Mouse (Mus musculus) retina, adult 2 months (tissue): ENCODE results near the gene 4930404N11Rik.

Source experiments
- DNase-seq: peaks from one replicate; pipeline ENCODE4 v3.0.0-alpha.2; 2012; ENCODE audit warnings: low read depth, low spot score

Gene 4930404N11Rik

GRCm38 (mm10) chr10:81354738-81355477 lies 10.7 kb downstream of the 4930404N11Rik start:
- no peak for DNase-seq

GRCm38 (mm10) chr10:81351678-81352291 lies 13.8 kb downstream of the 4930404N11Rik start:
- DNase-seq = no peak

DNA sequence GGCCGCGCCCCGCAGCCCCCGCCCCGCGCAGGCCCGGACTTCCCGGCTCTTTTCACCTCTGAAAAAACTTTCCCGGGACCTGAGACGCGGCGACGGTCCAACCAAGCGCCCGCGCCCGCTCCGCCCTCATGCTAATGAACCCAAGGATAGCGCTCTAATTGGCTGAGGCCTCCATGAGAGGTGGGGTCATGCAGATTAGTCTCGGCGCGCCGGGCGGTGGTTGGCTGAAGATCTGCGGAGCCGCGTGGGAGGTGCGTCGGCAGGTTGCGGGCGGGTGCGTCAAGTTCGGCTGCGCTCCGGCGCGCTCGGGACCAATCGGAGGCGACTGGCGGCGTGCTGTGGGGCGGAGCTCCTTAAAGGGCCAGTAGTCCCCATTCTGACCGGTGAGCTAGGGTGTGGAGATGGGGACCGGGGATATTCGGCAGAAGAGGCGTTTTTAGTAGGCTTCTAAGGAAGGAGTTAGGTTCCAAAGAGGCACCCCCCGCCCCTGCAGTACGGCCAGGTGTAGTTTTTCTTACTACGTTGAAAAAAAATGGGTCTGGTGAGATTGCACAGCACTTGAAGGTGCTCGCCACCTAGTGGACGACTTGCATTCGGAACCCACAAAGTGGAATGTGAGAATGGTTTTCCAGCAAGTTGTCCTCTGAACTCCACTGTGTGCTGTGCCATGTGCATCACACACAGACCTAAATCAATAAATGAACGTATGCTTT lies 15.1 kb downstream of the 4930404N11Rik start, which contains the start of gene Hmg20b:
TSS of gene Hmg20b (minus strand) at position 130 of the 713 bp plus-strand sequence.
- peak; percentile 94 for DNase-seq

- no peak for DNase-seq
Measured at GRCm38 (mm10) chr10:81349961-81350350, 15.7 kb downstream of the 4930404N11Rik start.

GRCm38 (mm10) chr10:81349146-81349545 lies 16.5 kb downstream of the 4930404N11Rik start:
- no peak for DNase-seq

GRCm38 (mm10) chr10:81346453-81347067 lies 19.1 kb downstream of the 4930404N11Rik start:
- DNase-seq = no peak

DNA sequence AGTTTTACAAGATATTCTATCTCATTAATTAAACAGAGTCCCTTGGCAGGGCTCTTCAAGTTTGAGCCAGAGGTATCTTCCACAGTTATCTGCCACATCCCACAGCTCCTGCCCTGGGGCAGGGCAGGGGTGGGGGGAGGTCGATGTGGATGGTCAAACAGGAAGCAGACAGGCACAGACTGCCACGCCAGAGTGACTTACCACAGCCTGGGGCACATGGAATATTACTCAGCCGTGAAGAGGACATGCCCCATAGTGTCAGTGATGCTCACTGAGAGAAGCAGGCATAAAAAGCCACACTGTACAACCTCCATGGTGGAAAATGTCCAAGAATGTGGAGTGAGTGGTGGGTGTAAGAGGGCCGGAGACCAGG lies 20.5 kb downstream of the 4930404N11Rik start:
- no peak for DNase-seq

DNA sequence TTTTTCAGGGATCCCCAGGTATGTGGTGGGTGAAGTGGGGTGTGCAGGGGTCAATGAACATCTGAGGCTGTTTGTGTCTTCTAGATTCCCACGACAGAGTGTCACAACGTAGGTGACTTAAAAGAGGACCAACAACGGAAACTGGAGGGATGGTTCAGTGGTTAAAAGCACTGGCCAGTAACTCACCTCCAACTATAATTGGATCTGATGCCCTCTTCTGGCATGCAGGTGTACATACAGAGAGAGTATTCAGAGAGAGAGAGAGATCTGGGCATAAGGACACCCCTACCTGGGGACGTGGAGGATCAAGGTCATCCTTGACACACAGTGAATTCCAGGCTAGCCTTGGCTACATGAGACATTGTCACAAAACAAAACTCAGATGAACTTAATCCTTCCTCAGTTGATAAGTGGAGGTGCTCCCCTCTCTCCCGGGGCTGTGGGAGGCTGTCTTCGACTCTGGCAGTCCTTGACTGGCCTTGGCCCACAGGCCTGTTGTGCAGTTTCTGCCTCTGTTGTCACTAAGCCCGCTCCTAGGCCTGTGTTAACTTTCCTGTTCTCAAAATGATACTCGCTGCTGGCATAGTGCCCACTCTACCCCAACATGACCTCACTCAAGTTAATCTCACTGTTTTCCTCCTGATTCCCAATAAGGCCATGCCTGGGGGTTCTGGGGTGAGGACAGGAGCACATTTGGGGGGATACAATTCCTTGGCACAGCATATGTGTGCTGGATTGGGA lies 21.0 kb downstream of the 4930404N11Rik start:
- DNase-seq = no peak

DNA sequence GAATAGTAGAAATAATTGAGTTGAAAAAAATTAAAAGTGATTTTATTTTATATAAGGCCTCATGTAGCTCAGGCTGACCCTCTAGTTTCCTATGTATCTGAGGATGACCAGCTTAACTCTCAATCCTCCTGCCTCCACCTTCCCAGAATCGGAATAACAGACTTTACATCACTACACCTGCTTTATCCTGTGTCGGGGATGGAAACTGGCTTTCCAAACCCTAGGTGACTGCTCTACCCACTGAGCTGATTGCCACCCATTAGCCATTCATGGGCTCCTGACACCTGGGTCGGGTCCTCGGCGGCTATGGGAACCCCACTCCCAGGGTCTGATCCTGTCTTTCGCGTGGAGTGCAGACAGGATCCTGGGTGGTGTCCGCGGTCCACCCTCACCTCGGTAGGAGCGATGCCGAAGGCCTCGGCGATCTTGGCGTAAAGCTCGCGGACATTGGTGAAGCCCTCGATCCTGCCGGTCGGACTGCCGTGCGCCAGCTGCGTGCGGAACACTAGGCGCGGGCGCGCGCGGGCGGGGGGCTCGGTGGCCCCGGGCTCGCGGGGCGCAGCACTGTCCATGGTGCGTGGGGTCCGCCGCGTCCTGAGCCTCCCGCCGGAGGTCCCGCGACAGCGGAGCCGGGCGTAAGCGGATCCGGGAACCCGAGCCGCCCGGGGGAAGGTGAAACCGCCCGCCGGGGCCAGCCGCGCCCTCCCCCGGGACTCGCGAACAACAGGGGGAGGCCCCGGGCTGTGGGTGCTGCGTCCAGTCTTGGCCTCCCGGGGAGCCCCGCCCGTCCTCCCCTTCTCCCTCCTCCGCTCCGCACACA lies 22.7 kb downstream of the 4930404N11Rik start, which contains the start of gene Gipc3:
TSS of gene Gipc3 (minus strand) at position 581 of the 820 bp plus-strand sequence.
- no peak for DNase-seq

- no peak for DNase-seq
Measured at GRCm38 (mm10) chr10:81341333-81341949, 24.2 kb downstream of the 4930404N11Rik start.

- DNase-seq = no peak
Measured at GRCm38 (mm10) chr10:81340551-81341332, 24.9 kb downstream of the 4930404N11Rik start.

DNA sequence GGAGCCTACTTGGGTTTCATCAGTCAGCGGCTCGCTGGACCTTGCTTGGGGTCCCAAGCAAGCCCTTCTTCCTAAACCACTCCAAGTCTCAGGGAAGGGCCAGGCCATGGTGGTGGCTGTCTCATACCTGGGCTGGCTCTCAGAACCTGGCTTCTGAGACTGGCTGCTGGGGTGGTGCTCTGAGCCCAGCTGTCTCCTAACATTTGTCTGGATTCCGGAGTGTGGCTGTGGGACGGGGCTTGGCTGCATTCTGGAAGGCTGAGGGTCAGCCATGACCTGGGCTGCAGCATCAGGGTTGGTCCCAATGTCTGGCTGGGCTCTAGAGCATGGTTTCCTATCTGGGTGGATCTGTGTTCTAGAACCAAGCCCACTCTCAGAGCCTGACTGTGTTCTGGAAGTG lies 29.1 kb downstream of the 4930404N11Rik start:
- no peak for DNase-seq

DNA sequence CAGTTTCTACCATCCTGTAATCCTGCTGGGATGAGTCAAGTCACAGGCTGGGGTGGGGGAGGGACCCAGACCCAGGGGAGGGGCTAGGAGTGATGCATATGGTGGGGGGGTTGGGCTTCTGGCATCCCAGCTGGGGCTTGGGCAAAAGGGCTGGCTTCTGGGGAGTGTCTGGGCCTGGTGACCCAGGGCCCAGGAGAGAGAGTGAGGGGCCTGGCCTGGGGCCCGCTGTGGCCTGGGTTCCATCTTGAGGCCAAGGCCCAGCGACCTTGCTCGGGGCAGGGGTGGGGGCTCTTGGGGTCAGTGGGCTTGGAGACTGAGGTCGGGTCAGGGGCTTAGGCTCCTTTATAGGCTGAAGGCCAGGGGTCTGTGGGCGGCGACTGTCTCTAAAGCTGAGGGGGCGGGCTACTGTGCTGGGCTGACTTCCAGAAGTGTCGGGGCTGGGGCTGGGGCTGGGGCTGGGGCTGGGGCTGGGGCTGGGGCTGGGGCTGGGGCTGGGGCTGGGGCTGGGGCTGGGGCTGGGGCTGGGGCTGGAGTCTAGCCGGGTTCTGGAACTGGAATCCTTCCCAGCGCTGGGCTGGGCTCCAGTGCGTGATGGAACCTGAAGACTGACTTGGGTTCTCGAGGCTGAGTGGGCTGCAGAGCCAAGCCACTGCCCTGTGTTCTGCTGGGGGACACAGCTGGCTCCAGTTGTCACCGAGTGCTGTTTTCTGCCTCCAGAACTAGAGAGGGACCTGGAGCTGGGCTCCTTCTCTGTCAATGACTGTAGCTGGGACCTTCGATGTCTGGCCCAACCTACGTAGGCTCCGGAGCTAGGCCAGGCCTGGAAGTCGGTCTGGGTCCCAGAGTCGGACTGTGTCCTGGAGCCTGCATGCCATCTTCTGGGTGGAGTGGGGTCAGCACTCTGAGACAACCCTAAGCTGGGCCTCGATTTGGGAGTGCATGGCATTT lies 29.9 kb downstream of the 4930404N11Rik start:
- DNase-seq = no peak

DNA sequence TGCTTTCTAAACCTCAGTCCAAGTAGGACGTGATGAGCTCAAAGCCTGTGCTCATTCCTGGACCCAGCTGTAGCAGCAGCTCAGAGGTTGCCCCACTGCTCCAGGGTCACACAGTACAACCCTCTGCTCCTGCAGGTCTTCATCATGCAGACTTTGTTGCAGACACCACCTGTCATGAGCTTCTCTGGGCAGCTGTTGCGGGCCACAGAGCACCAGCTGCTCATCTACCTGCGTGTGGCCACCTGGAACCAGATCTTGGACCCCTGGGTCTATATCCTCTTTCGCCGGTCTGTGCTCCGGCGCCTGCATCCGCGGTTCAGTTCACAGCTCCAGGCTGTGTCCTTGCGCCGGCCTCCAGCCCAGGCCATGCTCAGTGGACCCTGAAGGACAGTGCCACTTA lies 31.3 kb downstream of the 4930404N11Rik start:
- DNase-seq = no peak

DNA sequence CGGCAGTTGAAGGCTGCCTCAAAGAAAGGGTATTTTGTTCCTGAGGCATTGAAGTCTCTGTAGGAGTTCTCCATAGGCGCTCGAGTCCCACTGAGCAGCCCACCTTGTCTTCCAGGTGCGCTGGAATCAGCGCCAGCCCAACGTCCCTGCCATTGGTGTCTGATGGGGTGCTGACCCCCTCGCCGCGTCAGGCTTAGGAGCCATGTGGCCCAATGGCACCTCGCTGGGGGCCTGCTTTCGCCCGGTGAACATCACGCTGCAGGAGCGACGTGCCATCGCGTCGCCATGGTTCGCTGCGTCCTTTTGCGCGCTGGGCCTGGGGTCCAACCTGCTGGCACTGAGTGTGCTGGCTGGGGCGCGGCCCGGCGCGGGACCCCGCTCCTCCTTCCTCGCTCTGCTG lies 33.3 kb downstream of the 4930404N11Rik start:
- DNase-seq = no peak

DNA sequence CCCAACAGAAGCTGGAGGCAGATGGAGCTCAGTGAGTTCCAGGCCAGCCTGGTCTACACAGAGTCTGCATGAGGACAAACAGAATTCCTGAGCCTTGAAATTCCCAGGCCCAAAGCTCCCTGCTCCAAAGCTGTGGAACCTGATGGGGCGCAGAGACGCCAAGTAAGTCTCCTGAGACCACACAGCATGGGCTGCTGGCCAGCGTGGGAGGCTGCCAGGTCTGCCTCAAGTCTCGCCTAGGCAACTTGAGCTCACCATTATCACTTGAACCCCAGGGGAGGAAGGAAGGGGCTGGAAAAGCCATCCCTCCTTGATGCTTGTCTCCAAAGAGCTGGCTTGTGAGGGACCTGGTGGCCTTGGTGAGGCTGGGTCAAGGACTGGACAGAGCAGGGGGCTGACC lies 35.6 kb downstream of the 4930404N11Rik start:
- DNase-seq = no peak

DNA sequence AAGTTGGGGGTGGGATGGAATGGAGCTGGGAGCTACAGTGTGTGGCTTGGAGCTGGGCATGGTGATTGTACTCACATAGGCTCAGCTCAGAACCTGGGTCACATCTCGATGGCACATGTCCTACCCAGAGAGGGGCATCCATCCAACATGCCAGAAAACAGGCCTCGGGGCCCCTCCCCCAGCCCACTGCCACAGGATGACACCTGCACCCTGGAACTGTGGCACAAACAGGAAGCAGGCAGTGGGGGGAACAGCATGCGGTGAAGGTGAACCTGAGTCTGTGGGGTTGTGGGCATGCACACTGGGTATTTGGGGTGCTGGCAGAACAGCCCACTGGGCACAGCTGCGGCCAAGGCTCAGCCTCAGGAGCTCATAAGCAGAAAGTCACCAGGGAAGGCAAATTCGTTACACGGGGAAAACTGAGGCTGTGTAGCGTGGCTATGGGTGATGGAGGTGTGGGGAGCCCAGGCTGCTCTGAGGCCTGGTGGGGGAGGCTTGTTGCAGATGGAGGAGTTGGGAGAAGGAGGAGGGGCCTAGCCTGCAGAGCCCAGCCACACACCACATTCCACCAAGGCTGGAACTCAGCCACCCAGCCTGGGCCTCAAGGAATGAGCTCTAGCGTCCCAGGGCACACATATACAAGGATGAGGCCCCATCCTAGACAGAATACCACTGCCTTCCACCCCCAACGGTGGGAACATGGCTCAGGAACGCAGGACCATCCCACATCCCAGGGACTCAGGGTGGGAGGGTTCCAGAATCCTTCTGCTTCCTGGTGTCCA lies 36.2 kb downstream of the 4930404N11Rik start:
- DNase-seq = no peak
